14 mouse cellular contexts compared by ENCODE assay signal in the genomic region with DNA sequence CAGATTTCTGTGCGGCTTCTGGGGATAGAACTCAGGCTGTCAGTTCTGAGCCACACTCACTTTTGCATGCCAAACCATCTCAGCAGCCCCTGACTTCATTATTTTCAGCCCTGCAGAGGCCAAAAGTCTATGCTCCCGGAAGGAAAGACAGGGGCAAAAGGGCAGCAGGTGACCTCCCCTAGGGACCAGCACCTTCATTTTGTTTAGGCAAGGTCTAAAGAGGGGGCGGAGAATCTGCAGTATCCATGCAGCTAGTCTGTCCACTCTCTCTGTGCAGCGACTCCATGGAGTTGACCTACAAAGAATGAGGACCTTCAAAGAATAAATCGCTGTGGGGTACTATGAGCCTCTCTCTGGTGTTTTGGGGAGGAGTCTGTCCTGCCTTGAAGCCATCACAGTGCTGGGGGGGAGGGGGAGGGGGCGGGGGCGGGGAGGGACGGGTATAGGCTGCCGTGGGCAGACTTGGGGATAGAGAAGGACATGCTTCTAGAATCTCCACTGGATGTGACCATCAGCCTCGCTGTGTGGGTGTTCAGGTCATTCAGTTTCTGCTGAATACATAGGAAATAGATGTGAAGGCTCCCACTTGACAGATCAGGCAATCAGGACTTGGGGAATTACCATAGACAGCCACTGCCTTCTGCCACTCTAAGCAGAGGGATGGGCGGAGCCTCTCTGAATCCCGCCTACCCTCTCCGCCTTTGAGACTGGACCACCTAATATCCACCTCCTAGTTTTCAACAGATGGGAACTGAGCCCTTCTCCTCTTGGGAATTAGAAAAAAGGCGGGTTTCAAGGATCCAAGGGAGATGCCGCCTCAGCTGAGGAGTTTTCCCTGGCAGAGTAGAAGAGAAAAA.
DNase-seq lines count a peak whose midpoint lies in the region; ATAC-seq and TF ChIP-seq lines count a peak whose summit lies in the region.
"Had no signal": no experiment of that assay in that cellular context is flagged by ENCODE, and none has a peak within 500 bp of the region (broad histone marks: within the 10 kb centered on the region; RNA-seq: fewer than 3 reads in every experiment).

No protein-coding gene starts in this region.

- ATAC-seq in midbrain, embryonic 12.5 days (ENCODE audit: low FRiP score, low read depth): peak; percentile 70

- DNase-seq in left cerebral cortex, postnatal 4 days: peak; percentile 11
- no peak for DNase-seq in left cerebral cortex, adult 2 months (ENCODE audit: extremely low spot score in 1 of 2, low spot score in 2 of 2)
- peak; percentile 18 for DNase-seq in WW6 (ENCODE audit: low read depth, low spot score)
- peak; percentile 36 for DNase-seq in embryonic facial prominence, embryonic 10.5 days (ENCODE audit: low spot score)
- DNase-seq in testis, postnatal 14 days (ENCODE audit: low spot score): no peak
- DNase-seq in cerebellum, postnatal 4 days (ENCODE audit: low spot score in 2 of 2): no peak
- DNase-seq: adrenal gland, adult 8-10 months; cerebellum, adult 2 months; heart, postnatal 14 days; kidney, postnatal 36 days; thymus, adult 18-20 months had no signal

- peaks cover 10% of the 10 kb centered on the region for H3K27me3 ChIP-seq in embryonic facial prominence, embryonic 10.5 days (replicated peaks; ENCODE audit: low read depth, poor library complexity, severe bottlenecking)
- peaks cover 6% of the 10 kb centered on the region for H3K27me3 ChIP-seq in midbrain, embryonic 12.5 days

- H3K9me3 ChIP-seq in embryonic facial prominence, embryonic 10.5 days: 0 out of 2 replicates have a peak, but pooled peaks cover 7% of the 10 kb centered on the region
- H3K9me3 ChIP-seq in midbrain, embryonic 12.5 days: no peaks in the 10 kb centered on the region

- intact Hi-C loops in left cerebral cortex, postnatal 4 days (cut with DNase I): no loop called here
- intact Hi-C loops in left cerebral cortex, adult 2 months (cut with DNase I): no loop called here

- H3K36me3 ChIP-seq in embryonic facial prominence, embryonic 10.5 days (replicated peaks): no peaks in the 10 kb centered on the region
- H3K36me3 ChIP-seq in midbrain, embryonic 12.5 days: no peaks in the 10 kb centered on the region

- H3K4me2 ChIP-seq in midbrain, embryonic 12.5 days (replicated peaks): no peak overlapping the region

- WGBS in embryonic facial prominence, embryonic 10.5 days: 44% methylated on average over 15 of the region's 15 CpGs
- 39% methylated on average over 15 of the region's 15 CpGs for WGBS in midbrain, embryonic 12.5 days

- H3K27ac ChIP-seq in left cerebral cortex, adult 2 months: no peak overlapping the region
- H3K27ac ChIP-seq in embryonic facial prominence, embryonic 10.5 days (replicated peaks): no peak overlapping the region; the same call in 1 of the 2 replicates
- no peak overlapping the region for H3K27ac ChIP-seq in midbrain, embryonic 12.5 days (replicated peaks)
- H3K27ac ChIP-seq: macrophage had no signal

- H3K4me3 ChIP-seq in left cerebral cortex, adult 2 months: no peak overlapping the region
- H3K4me3 ChIP-seq in embryonic facial prominence, embryonic 10.5 days: no peak overlapping the region
- no peak overlapping the region for H3K4me3 ChIP-seq in midbrain, embryonic 12.5 days
- H3K4me3 ChIP-seq: erythroblast, embryonic 14.5 days had no signal

- TF ChIP-seq CTCF in left cerebral cortex, adult 2 months (IDR thresholded peaks at IDR 0.05): no peak

- no peak overlapping the region for H3K9ac ChIP-seq in midbrain, embryonic 12.5 days (replicated peaks)

- peaks cover 33% of the 10 kb centered on the region for H3K4me1 ChIP-seq in embryonic facial prominence, embryonic 10.5 days
- peaks cover 27% of the 10 kb centered on the region for H3K4me1 ChIP-seq in midbrain, embryonic 12.5 days

Comparison
In these comparisons a context has a peak if more than half of its experiments do, and no peak if none do; other contexts are left out.
1. DNase-seq: peak in left cerebral cortex, postnatal 4 days (single experiment), WW6 (single experiment) and embryonic facial prominence, embryonic 10.5 days (single experiment); none in left cerebral cortex, adult 2 months (0 of 2), testis, postnatal 14 days (single experiment) and cerebellum, postnatal 4 days (0 of 2).